Mouse (Mus musculus) kidney, embryonic 16.5 days (tissue): Measurements from ENCODE around the gene Rsph1. TPM values are rescaled to one million over a fixed set of nuclear protein-coding genes. Genes with fewer than 3 reads are reported as not detected.

Experiments used
- ATAC-seq: fragments of 200-750 bp; cut with Nextera tagmentation; 2 replicates; pipeline ENCODE4 v1.8.0; 2017; ENCODE audit warnings: moderate TSS enrichment; ENCODE audit not compliant: low FRiP score, low TSS enrichment
- H3K27ac ChIP-seq: fragments of 300-500 bp; sonication (generic); 2 replicates; pipeline ENCODE4 v1.5.1; 2014; ENCODE audit warnings: low read length
- H3K27me3 ChIP-seq: fragments of 300-500 bp; sonication (generic); 2 replicates; pipeline ENCODE4 v1.6.1; 2014; ENCODE audit warnings: low read length, control low read depth, mixed read lengths; ENCODE audit not compliant: insufficient read depth
- H3K36me3 ChIP-seq: fragments of 300-500 bp; sonication (generic); 2 replicates; pipeline ENCODE4 v1.6.1; 2014; ENCODE audit warnings: low read length, control low read depth, mixed read lengths; ENCODE audit not compliant: insufficient read depth
- H3K4me1 ChIP-seq: fragments of 300-500 bp; sonication (generic); 2 replicates; pipeline ENCODE4 v1.6.1; 2014; ENCODE audit warnings: low read length, control low read depth, mixed read lengths; ENCODE audit not compliant: insufficient read depth
- H3K4me2 ChIP-seq: fragments of 300-500 bp; sonication (generic); replicated peaks from 2 replicates; pipeline ENCODE4 v1.6.1; 2014; ENCODE audit warnings: low read depth, low read length
- H3K4me3 ChIP-seq: fragments of 300-500 bp; sonication (generic); 2 replicates; pipeline ENCODE4 v1.5.1; 2014; ENCODE audit warnings: mild to moderate bottlenecking, low read length
- H3K9ac ChIP-seq: fragments of 300-500 bp; sonication (generic); replicated peaks from 2 replicates; pipeline ENCODE4 v1.6.1; 2014; ENCODE audit warnings: low read length
- H3K9me3 ChIP-seq: fragments of 300-500 bp; sonication (generic); 2 replicates; pipeline ENCODE4 v1.6.1; 2016; ENCODE audit warnings: low read length, control low read depth
- WGBS: fragments of 180-500 bp; shearing (Covaris S2); extraction: QIAGEN DNeasy Blood & Tissue Kit; methylation state at CpG from one replicate; pipeline ENCODE4 v1.1.7; 2014; 5-methylcytosine and 5-hydroxymethylcytosine counted together
- polyA plus RNA-seq: library from polyadenylated mRNA; unstranded; fragments of >200 nt; fragmentation: Nextera tagmentation; extraction: Ambion mirVana; gene quantifications from 2 replicates; pipeline ENCODE4 v1.2.1, GENCODE M21; 2015

Gene Rsph1
- polyA plus RNA-seq, 1 experiment from 2014 or later, result 2.0 TPM

GRCm38 (mm10) chr17:31263770-31264169, 13.4 kb downstream of the Rsph1 start:
- Histone ChIP-seq H3K4me2 (no peak overlapping the region), H3K27ac (no peak overlapping the region), H3K36me3 (no peaks in the 10 kb centered on the region), H3K9me3 (no peaks in the 10 kb centered on the region), H3K27me3 (no peaks in the 10 kb centered on the region), H3K4me3 (no peak overlapping the region), H3K4me1 (peaks cover 6% of the 10 kb centered on the region), H3K9ac (no peak overlapping the region)
- 88% methylated on average over 5 of the region's 5 CpGs for WGBS
- ATAC-seq, result no peak

GRCm38 (mm10) chr17:31262715-31263114, 14.5 kb downstream of the Rsph1 start:
- Histone ChIP-seq H3K9ac (no peak overlapping the region), H3K4me1 (peaks cover 6% of the 10 kb centered on the region), H3K27ac (no peak overlapping the region), H3K4me2 (no peak overlapping the region), H3K9me3 (no peaks in the 10 kb centered on the region), H3K4me3 (no peak overlapping the region), H3K27me3 (no peaks in the 10 kb centered on the region), H3K36me3 (no peaks in the 10 kb centered on the region)
- WGBS, result 52% methylated on average over 5 of the region's 5 CpGs
- no peak for ATAC-seq

- H3K4me2 ChIP-seq, result no peak overlapping the region
- 73% methylated on average over 6 of the region's 6 CpGs for WGBS
- H3K4me1 ChIP-seq, result peaks cover 6% of the 10 kb centered on the region
- ATAC-seq, result no peak
- H3K27ac ChIP-seq, result no peak overlapping the region
- H3K9me3 ChIP-seq, result no peaks in the 10 kb centered on the region
- H3K27me3 ChIP-seq, result no peaks in the 10 kb centered on the region
- no peaks in the 10 kb centered on the region for H3K36me3 ChIP-seq
- H3K4me3 ChIP-seq, result no peak overlapping the region
- no peak overlapping the region for H3K9ac ChIP-seq
These were observed 15.8 kb downstream of the Rsph1 start for GRCm38 (mm10) chr17:31261352-31261751.

- 55% methylated on average over 7 of the region's 7 CpGs for WGBS
- no peak overlapping the region for H3K27ac ChIP-seq
- H3K4me2 ChIP-seq, result no peak overlapping the region
- H3K9me3 ChIP-seq, result no peaks in the 10 kb centered on the region
- no peak overlapping the region for H3K9ac ChIP-seq
- no peaks in the 10 kb centered on the region for H3K36me3 ChIP-seq
- H3K4me1 ChIP-seq, result peaks cover 6% of the 10 kb centered on the region
- H3K27me3 ChIP-seq, result no peaks in the 10 kb centered on the region
- no peak overlapping the region for H3K4me3 ChIP-seq
- no peak for ATAC-seq
These were observed 16.8 kb downstream of the Rsph1 start for GRCm38 (mm10) chr17:31260430-31260829.

GRCm38 (mm10) chr17:31259825-31260224, 17.4 kb downstream of the Rsph1 start:
- no peak for ATAC-seq
- H3K27ac ChIP-seq, result no peak overlapping the region
- H3K9me3 ChIP-seq, result no peaks in the 10 kb centered on the region

GRCm38 (mm10) chr17:31259145-31259544, 18.0 kb downstream of the Rsph1 start:
- 71% methylated on average over 4 of the region's 4 CpGs for WGBS
- Histone ChIP-seq H3K4me1 (no peaks in the 10 kb centered on the region; the same call in 1 of the 2 replicates), H3K27me3 (no peaks in the 10 kb centered on the region), H3K9me3 (no peaks in the 10 kb centered on the region), H3K27ac (no peak overlapping the region), H3K36me3 (no peaks in the 10 kb centered on the region), H3K4me2 (no peak overlapping the region), H3K9ac (no peak overlapping the region), H3K4me3 (no peak overlapping the region)
- ATAC-seq, result no peak

More at GRCm38 (mm10) chr17:31259825-31260224, 17.4 kb downstream of the Rsph1 start:
- H3K4me3 ChIP-seq, result no peak overlapping the region
- H3K4me1 ChIP-seq, result peaks cover 2% of the 10 kb centered on the region
- H3K27me3 ChIP-seq, result no peaks in the 10 kb centered on the region
- H3K4me2 ChIP-seq, result no peak overlapping the region
- no peak overlapping the region for H3K9ac ChIP-seq
- 79% methylated on average over 4 of the region's 4 CpGs for WGBS
- no peaks in the 10 kb centered on the region for H3K36me3 ChIP-seq

GRCm38 (mm10) chr17:31258310-31258865, 18.8 kb downstream of the Rsph1 start:
- H3K4me1 ChIP-seq, result no peaks in the 10 kb centered on the region; the same call in 1 of the 2 replicates
- no peak overlapping the region for H3K4me3 ChIP-seq
- H3K27ac ChIP-seq, result no peak overlapping the region
- no peak overlapping the region for H3K9ac ChIP-seq
- no peaks in the 10 kb centered on the region for H3K36me3 ChIP-seq
- no peak overlapping the region for H3K4me2 ChIP-seq
- 43% methylated on average over 9 of the region's 9 CpGs for WGBS
- peak; percentile 33; the same call in 1 of the 2 replicates for ATAC-seq
- no peaks in the 10 kb centered on the region for H3K27me3 ChIP-seq
- H3K9me3 ChIP-seq, result no peaks in the 10 kb centered on the region

GRCm38 (mm10) chr17:31257898-31258297, 19.3 kb downstream of the Rsph1 start:
- no peak overlapping the region for H3K4me2 ChIP-seq
- no peak overlapping the region for H3K4me3 ChIP-seq
- no peaks in the 10 kb centered on the region; the same call in 1 of the 2 replicates for H3K4me1 ChIP-seq
- no peaks in the 10 kb centered on the region for H3K9me3 ChIP-seq
- WGBS, result 74% methylated on average over 12 of the region's 12 CpGs
- no peaks in the 10 kb centered on the region for H3K27me3 ChIP-seq
- no peaks in the 10 kb centered on the region for H3K36me3 ChIP-seq
- no peak overlapping the region for H3K9ac ChIP-seq
- H3K27ac ChIP-seq, result no peak overlapping the region
- ATAC-seq, result no peak

GRCm38 (mm10) chr17:31257149-31257548, 20.0 kb downstream of the Rsph1 start:
- WGBS, result 88% methylated on average over 1 of the region's 1 CpGs
- no peak overlapping the region for H3K27ac ChIP-seq
- no peaks in the 10 kb centered on the region; the same call in 1 of the 2 replicates for H3K4me1 ChIP-seq
- ATAC-seq, result no peak
- no peaks in the 10 kb centered on the region for H3K27me3 ChIP-seq
- H3K9ac ChIP-seq, result no peak overlapping the region
- no peak overlapping the region for H3K4me2 ChIP-seq
- H3K4me3 ChIP-seq, result no peak overlapping the region
- no peaks in the 10 kb centered on the region for H3K9me3 ChIP-seq
- H3K36me3 ChIP-seq, result no peaks in the 10 kb centered on the region

GRCm38 (mm10) chr17:31254463-31254931, 22.7 kb downstream of the Rsph1 start:
- Histone ChIP-seq H3K27me3 (no peaks in the 10 kb centered on the region), H3K4me2 (no peak overlapping the region), H3K9ac (no peak overlapping the region), H3K27ac (no peak overlapping the region), H3K4me3 (no peak overlapping the region), H3K4me1 (no peaks in the 10 kb centered on the region; the same call in 1 of the 2 replicates), H3K9me3 (no peaks in the 10 kb centered on the region), H3K36me3 (no peaks in the 10 kb centered on the region)
- ATAC-seq, result peak; percentile 88
- WGBS, result 11% methylated on average over 9 of the region's 9 CpGs
